Mouse (Mus musculus) small intestine, adult 2 months (tissue): ENCODE measurements at regions not wholly inside any gene's neighbourhood (a gene's known extent, or its start where the extent isn't known, plus 50 kb on each side); places are given as distances from the start of the nearest gene placed in this dataset.

Experiments
- CTCF ChIP-seq: fragments of 200-500 bp; IDR thresholded peaks from 2 replicates; pipeline ENCODE4 v1.5.1; 2012; ENCODE audit warnings: low read depth, mild to moderate bottlenecking, control low read depth, inconsistent platforms, low read length, moderate library complexity, mixed read lengths; ENCODE audit not compliant: insufficient replicate concordance, insufficient read length; ENCODE audit errors: extremely low read depth
- POLR2A ChIP-seq: fragments of 200-500 bp; IDR thresholded peaks from 2 replicates; pipeline ENCODE4 v1.6.1; 2012; ENCODE audit warnings: low read depth, mild to moderate bottlenecking, control low read depth, inconsistent platforms, low read length, moderate library complexity

GRCm38 (mm10) chr8:103281801-103282200 lies 496.4 kb upstream of the Cdh11 start:
- TF ChIP-seq CTCF (no peak), POLR2A (no peak)
